Mouse (Mus musculus): ENCODE measurements around the gene Adam15. TPM values are rescaled to one million over a fixed set of nuclear protein-coding genes. Genes with fewer than 3 reads are reported as not detected.
A peak's percentile ranks its signal among the peaks of the same experiment; 100 is the strongest.

The Adam15 gene
- polyA plus RNA-seq, 1 experiment from 2014 or later = 9.5 TPM

GRCm38 (mm10) chr3:89382950-89383349 lies 33.2 kb upstream of the Adam15 start:
- no peak for DNase-seq
- Histone ChIP-seq H3K4me3 (replicated peaks) (no peak overlapping the region), H3K9ac (no peak overlapping the region), H3K9me3 (replicated peaks) (no peaks in the 10 kb centered on the region), H3K4me2 (no peak overlapping the region), H3K36me3 (peaks cover 20% of the 10 kb centered on the region), H3K27me3 (no peaks in the 10 kb centered on the region), H3K4me1 (replicated peaks) (peaks cover 43% of the 10 kb centered on the region), H3K27ac (no peak overlapping the region)
- no peak for ATAC-seq (ENCODE audit: low read depth)
- WGBS (ENCODE audit: insufficient replicate concordance) = 84% methylated on average over 5 of the region's 5 CpGs

- H3K9me3 ChIP-seq (replicated peaks) = no peaks in the 10 kb centered on the region
- H3K9ac ChIP-seq = no peak overlapping the region
- ATAC-seq (ENCODE audit: low read depth) (no peak), DNase-seq (no peak)
- no peaks in the 10 kb centered on the region for H3K27me3 ChIP-seq
- H3K27ac ChIP-seq = no peak overlapping the region
- no peak overlapping the region for H3K4me3 ChIP-seq (replicated peaks)
- 75% methylated on average over 9 of the region's 9 CpGs for WGBS (ENCODE audit: insufficient replicate concordance)
- H3K4me2 ChIP-seq = no peak overlapping the region
- H3K36me3 ChIP-seq = peaks cover 20% of the 10 kb centered on the region
- peaks cover 41% of the 10 kb centered on the region for H3K4me1 ChIP-seq (replicated peaks)
Measured at GRCm38 (mm10) chr3:89382033-89382882, 32.5 kb upstream of the Adam15 start.

- Histone ChIP-seq H3K27me3 (no peaks in the 10 kb centered on the region), H3K36me3 (peaks cover 20% of the 10 kb centered on the region), H3K9ac (no peak overlapping the region), H3K4me1 (replicated peaks) (peaks cover 30% of the 10 kb centered on the region), H3K4me2 (no peak overlapping the region), H3K4me3 (replicated peaks) (no peak overlapping the region), H3K9me3 (replicated peaks) (no peaks in the 10 kb centered on the region), H3K27ac (no peak overlapping the region)
- WGBS (ENCODE audit: insufficient replicate concordance) = 84% methylated on average over 11 of the region's 11 CpGs
- DNase-seq (no peak), ATAC-seq (ENCODE audit: low read depth) (no peak)
Measured at GRCm38 (mm10) chr3:89381233-89381632, 31.4 kb upstream of the Adam15 start.

- no peak for DNase-seq
- ATAC-seq (ENCODE audit: low read depth) = no peak
- Histone ChIP-seq H3K27ac (no peak overlapping the region), H3K4me1 (replicated peaks) (peaks cover 28% of the 10 kb centered on the region), H3K9ac (no peak overlapping the region), H3K27me3 (no peaks in the 10 kb centered on the region), H3K9me3 (replicated peaks) (no peaks in the 10 kb centered on the region), H3K4me3 (replicated peaks) (no peak overlapping the region), H3K4me2 (no peak overlapping the region), H3K36me3 (peaks cover 20% of the 10 kb centered on the region)
- 83% methylated on average over 18 of the region's 18 CpGs for WGBS (ENCODE audit: insufficient replicate concordance)
Measured at GRCm38 (mm10) chr3:89380711-89381110, 30.9 kb upstream of the Adam15 start.

- Histone ChIP-seq H3K27ac (no peak overlapping the region), H3K9me3 (replicated peaks) (no peaks in the 10 kb centered on the region), H3K4me3 (replicated peaks) (no peak overlapping the region), H3K4me1 (replicated peaks) (peaks cover 24% of the 10 kb centered on the region), H3K36me3 (peaks cover 20% of the 10 kb centered on the region), H3K4me2 (no peak overlapping the region), H3K27me3 (no peaks in the 10 kb centered on the region), H3K9ac (no peak overlapping the region)
- 89% methylated on average over 14 of the region's 14 CpGs for WGBS (ENCODE audit: insufficient replicate concordance)
- DNase-seq = no peak
- no peak for ATAC-seq (ENCODE audit: low read depth)
Measured at GRCm38 (mm10) chr3:89380291-89380690, 30.5 kb upstream of the Adam15 start.

- Histone ChIP-seq H3K27ac (no peak overlapping the region), H3K27me3 (no peaks in the 10 kb centered on the region), H3K36me3 (peaks cover 20% of the 10 kb centered on the region), H3K4me2 (no peak overlapping the region), H3K4me3 (replicated peaks) (no peak overlapping the region), H3K4me1 (replicated peaks) (peaks cover 18% of the 10 kb centered on the region), H3K9me3 (replicated peaks) (no peaks in the 10 kb centered on the region), H3K9ac (no peak overlapping the region)
- DNase-seq (no peak), ATAC-seq (ENCODE audit: low read depth) (no peak)
- 77% methylated on average over 31 of the region's 31 CpGs for WGBS (ENCODE audit: insufficient replicate concordance)
Measured at GRCm38 (mm10) chr3:89379388-89380131, 29.8 kb upstream of the Adam15 start.

- peak overlapping the region; percentile 54 for H3K9ac ChIP-seq
- H3K27ac ChIP-seq = no peak overlapping the region; the same call in 1 of the 2 replicates
- DNase-seq (peak; percentile 46), ATAC-seq (ENCODE audit: low read depth) (peak; percentile 72)
- H3K9me3 ChIP-seq (replicated peaks) = no peaks in the 10 kb centered on the region
- WGBS (ENCODE audit: insufficient replicate concordance) = 6% methylated on average over 24 of the region's 29 CpGs
- H3K4me1 ChIP-seq (replicated peaks) = peaks cover 26% of the 10 kb centered on the region
- peaks cover 20% of the 10 kb centered on the region for H3K36me3 ChIP-seq
- H3K4me2 ChIP-seq = peak overlapping the region; percentile 66
- H3K27me3 ChIP-seq = no peaks in the 10 kb centered on the region
- peak overlapping the region; percentile 45 for H3K4me3 ChIP-seq (replicated peaks)
Measured at GRCm38 (mm10) chr3:89378394-89379067, 28.7 kb upstream of the Adam15 start.

GRCm38 (mm10) chr3:89377831-89378230 lies 28.0 kb upstream of the Adam15 start:
- no peak for ATAC-seq (ENCODE audit: low read depth)
- H3K27ac ChIP-seq = no peak overlapping the region

GRCm38 (mm10) chr3:89373581-89374231 lies 23.9 kb upstream of the Adam15 start:
- no peak for DNase-seq
- 27% methylated on average over 5 of the region's 5 CpGs for WGBS (ENCODE audit: insufficient replicate concordance)
- Histone ChIP-seq H3K4me1 (replicated peaks) (peaks cover 26% of the 10 kb centered on the region), H3K27ac (no peak overlapping the region), H3K27me3 (no peaks in the 10 kb centered on the region), H3K4me2 (no peak overlapping the region), H3K9me3 (replicated peaks) (no peaks in the 10 kb centered on the region), H3K36me3 (no peaks in the 10 kb centered on the region), H3K9ac (no peak overlapping the region), H3K4me3 (replicated peaks) (no peak overlapping the region)
- no peak for ATAC-seq (ENCODE audit: low read depth)

More at GRCm38 (mm10) chr3:89377831-89378230, 28.0 kb upstream of the Adam15 start:
- Histone ChIP-seq H3K4me3 (replicated peaks) (no peak overlapping the region), H3K27me3 (no peaks in the 10 kb centered on the region), H3K36me3 (peaks cover 20% of the 10 kb centered on the region), H3K9me3 (replicated peaks) (no peaks in the 10 kb centered on the region), H3K4me2 (peak overlapping the region; percentile 66; the same call in 1 of the 2 replicates), H3K9ac (no peak overlapping the region), H3K4me1 (replicated peaks) (peaks cover 32% of the 10 kb centered on the region)
- WGBS (ENCODE audit: insufficient replicate concordance) = 69% methylated on average over 4 of the region's 4 CpGs
- DNase-seq = no peak

- no peak for DNase-seq
- H3K9ac ChIP-seq = no peak overlapping the region
Measured at GRCm38 (mm10) chr3:89367338-89367737, 17.5 kb upstream of the Adam15 start.

More at GRCm38 (mm10) chr3:89367338-89367737, 17.5 kb upstream of the Adam15 start:
- Histone ChIP-seq H3K4me2 (no peak overlapping the region), H3K27me3 (no peaks in the 10 kb centered on the region), H3K36me3 (no peaks in the 10 kb centered on the region), H3K9me3 (replicated peaks) (no peaks in the 10 kb centered on the region), H3K4me1 (replicated peaks) (no peaks in the 10 kb centered on the region), H3K27ac (no peak overlapping the region), H3K4me3 (replicated peaks) (no peak overlapping the region)
- no peak for ATAC-seq (ENCODE audit: low read depth)
- 58% methylated on average over 11 of the region's 11 CpGs for WGBS (ENCODE audit: insufficient replicate concordance)
